In the genomic region with DNA sequence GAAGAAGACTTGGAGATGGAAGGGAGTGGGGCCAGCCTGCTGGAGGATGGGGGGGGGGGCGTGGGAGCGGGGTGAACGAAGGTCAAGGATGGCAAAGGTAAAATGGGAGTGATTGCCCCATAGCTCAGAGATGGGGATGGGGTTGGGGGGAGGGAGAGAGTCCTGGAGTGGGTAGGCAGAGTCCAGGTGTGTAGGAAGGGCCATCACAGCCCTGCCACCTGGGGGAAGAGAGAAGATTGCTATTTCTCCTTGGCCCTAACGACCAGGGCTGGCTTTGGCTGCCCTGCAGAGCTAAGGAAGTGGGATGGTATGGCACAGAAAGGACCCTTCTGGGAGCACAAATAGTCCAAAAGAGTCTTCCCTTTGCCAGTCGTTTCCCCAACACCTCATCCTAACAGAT, we compare ENCODE assay signal across 16 mouse cellular contexts. TPM values are rescaled to one million over a fixed set of nuclear protein-coding genes. Genes with fewer than 3 reads are reported as not detected.
"Had no signal": no experiment of that assay in that cellular context is flagged by ENCODE, and none has a peak within 500 bp of the region (broad histone marks: within the 10 kb centered on the region; RNA-seq: fewer than 3 reads in every experiment).

No protein-coding gene starts in this region.

- H3K4me1 ChIP-seq: kidney, embryonic 15.5 days; limb, embryonic 12.5 days; liver, embryonic 13.5 days; lung, embryonic 15.5 days; megakaryocyte, embryonic 14.5 days; midbrain, embryonic 12.5 days had no signal

- H3K27ac ChIP-seq: kidney, embryonic 15.5 days; limb, embryonic 12.5 days; liver, embryonic 13.5 days; lung, embryonic 15.5 days; macrophage; midbrain, embryonic 12.5 days; stomach, postnatal 0 days had no signal

- H3K27me3 ChIP-seq: kidney, embryonic 15.5 days; limb, embryonic 12.5 days; liver, embryonic 13.5 days; lung, embryonic 15.5 days; megakaryocyte, embryonic 14.5 days; midbrain, embryonic 12.5 days had no signal

- DNase-seq: kidney, adult 18-20 months; kidney, postnatal 25 days; liver; liver, embryonic 13.5 days; liver, postnatal 0 days; lung, postnatal 14 days; thymus, adult 2 months; thymus, postnatal 25 days had no signal

- H3K9ac ChIP-seq: kidney, embryonic 15.5 days; limb, embryonic 12.5 days; liver, embryonic 13.5 days; liver, postnatal 0 days; lung, embryonic 15.5 days; midbrain, embryonic 12.5 days had no signal

- H3K4me2 ChIP-seq: kidney, embryonic 15.5 days; limb, embryonic 12.5 days; liver, embryonic 13.5 days; lung, embryonic 15.5 days; midbrain, embryonic 12.5 days had no signal

- ATAC-seq: liver, postnatal 0 days had no signal

- H3K4me3 ChIP-seq: kidney, embryonic 15.5 days; limb, embryonic 12.5 days; liver, embryonic 13.5 days; lung, embryonic 15.5 days; megakaryocyte, embryonic 14.5 days; midbrain, embryonic 12.5 days had no signal

- H3K36me3 ChIP-seq: liver, embryonic 13.5 days had no signal

- H3K9me3 ChIP-seq: kidney, embryonic 15.5 days; limb, embryonic 12.5 days; liver, embryonic 13.5 days; lung, embryonic 15.5 days; megakaryocyte, embryonic 14.5 days; midbrain, embryonic 12.5 days had no signal

RNA-seq across cellular contexts. Expression of a gene that starts 25.2 kb away (rescaled TPM):
- total RNA-seq: neutrophil, adult 5-6 weeks had no signal
